Mouse (Mus musculus): ENCODE data around the gene Olfr325. TPM values are rescaled to one million over a fixed set of nuclear protein-coding genes. Genes with fewer than 3 reads are reported as not detected.
A peak's percentile ranks its signal among the peaks of the same experiment; 100 is the strongest.

The Olfr325 gene
- polyA plus RNA-seq, 1 experiment from 2014 or later: not detected

DNA sequence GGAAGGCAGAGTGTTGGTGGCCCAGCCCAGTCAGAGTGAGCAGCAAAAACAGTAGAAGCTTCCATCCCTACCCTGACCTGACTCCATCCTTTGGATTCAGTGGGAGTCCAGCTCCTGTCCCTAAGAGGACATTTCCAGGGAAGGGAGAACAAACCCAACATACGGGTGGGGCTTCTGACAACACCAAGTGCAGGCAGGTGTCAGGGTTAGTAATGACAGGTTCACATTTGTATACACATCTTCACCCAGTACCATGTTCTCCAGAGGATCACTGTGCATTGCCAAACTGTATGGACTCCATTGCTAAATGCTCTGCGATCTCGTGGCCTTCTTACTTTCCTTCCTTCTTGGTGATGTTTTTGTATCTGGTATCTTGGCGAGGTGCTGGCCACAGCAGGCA, 38.4 kb downstream of the Olfr325 start, which contains the start of gene 2210407C18Rik:
Gene 2210407C18Rik, minus strand, starts transcription at position 101 of the 400 bp plus-strand sequence.
- peaks cover 4% of the 10 kb centered on the region; the same call in 1 of the 2 replicates for H3K4me1 ChIP-seq (replicated peaks; ENCODE audit: control insufficient read depth, insufficient read depth, low read length)
- peaks cover 58% of the 10 kb centered on the region for H3K27me3 ChIP-seq (replicated peaks; ENCODE audit: control insufficient read depth, insufficient read depth, low read length)
- no peak for ATAC-seq

GRCm38 (mm10) chr11:58618369-58618768, 40.8 kb downstream of the Olfr325 start:
- Histone ChIP-seq H3K4me1 (replicated peaks; ENCODE audit: control insufficient read depth, insufficient read depth, low read length) (peaks cover 4% of the 10 kb centered on the region; the same call in 1 of the 2 replicates), H3K9ac (ENCODE audit: low read depth, low read length) (no peak overlapping the region), H3K27ac (ENCODE audit: low read depth, low read length) (0 out of 2 replicates have a peak overlapping the region, but pooled peaks have one; percentile 46), H3K4me3 (ENCODE audit: low read depth, low read length) (no peak overlapping the region), H3K27me3 (replicated peaks; ENCODE audit: control insufficient read depth, insufficient read depth, low read length) (peaks cover 53% of the 10 kb centered on the region), H3K36me3 (ENCODE audit: control insufficient read depth, insufficient read depth) (no peaks in the 10 kb centered on the region), H3K9me3 (ENCODE audit: control insufficient read depth) (no peaks in the 10 kb centered on the region), H3K4me2 (replicated peaks; ENCODE audit: low read depth) (peak overlapping the region; percentile 14; the same call in 1 of the 2 replicates)
- ATAC-seq: peak; percentile 85
- no peak for TF ChIP-seq CTCF (IDR thresholded peaks at IDR 0.05; ENCODE audit: low read depth)
- 18% methylated on average over 3 of the region's 3 CpGs for WGBS

More for the DNA sequence above, 38.4 kb downstream of the Olfr325 start, which contains the start of gene 2210407C18Rik:
- H3K36me3 ChIP-seq (ENCODE audit: control insufficient read depth, insufficient read depth): no peaks in the 10 kb centered on the region
- H3K27ac ChIP-seq (ENCODE audit: low read depth, low read length): no peak within 1 kb of the TSS
- TF ChIP-seq CTCF (IDR thresholded peaks at IDR 0.05; ENCODE audit: low read depth): no peak
- H3K4me3 ChIP-seq (ENCODE audit: low read depth, low read length): no peak within 1 kb of the TSS
- no peaks in the 10 kb centered on the region for H3K9me3 ChIP-seq (ENCODE audit: control insufficient read depth)
- H3K9ac ChIP-seq (ENCODE audit: low read depth, low read length): no peak within 1 kb of the TSS
- H3K4me2 ChIP-seq (replicated peaks; ENCODE audit: low read depth): no peak within 1 kb of the TSS
- WGBS: 91% methylated on average over 4 of the region's 4 CpGs

DNA sequence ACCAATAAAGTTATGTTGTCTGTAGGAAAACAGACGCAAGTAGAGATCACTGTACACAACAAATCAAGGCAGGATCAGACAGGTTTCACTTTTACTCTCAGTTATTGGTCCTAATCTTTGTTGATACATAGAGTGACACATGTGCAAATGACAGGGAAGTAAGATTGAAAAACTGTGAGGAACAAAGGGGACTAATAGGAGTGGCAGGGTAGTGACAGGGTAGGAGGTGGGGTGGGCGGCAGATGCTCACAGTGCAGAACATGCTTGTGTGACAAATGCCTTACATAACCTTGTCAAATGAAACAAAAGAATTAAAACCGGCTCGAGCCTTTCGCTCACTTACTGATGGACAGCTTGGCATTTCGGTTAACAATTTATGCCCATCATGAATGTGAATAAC, 41.3 kb downstream of the Olfr325 start:
- H3K27ac ChIP-seq (ENCODE audit: low read depth, low read length): 0 out of 2 replicates have a peak overlapping the region, but pooled peaks have one; percentile 46
- peak; percentile 70 for ATAC-seq
- no peaks in the 10 kb centered on the region for H3K36me3 ChIP-seq (ENCODE audit: control insufficient read depth, insufficient read depth)
- 59% methylated on average over 6 of the region's 6 CpGs for WGBS
- no peak overlapping the region for H3K4me3 ChIP-seq (ENCODE audit: low read depth, low read length)
- no peak overlapping the region for H3K9ac ChIP-seq (ENCODE audit: low read depth, low read length)
- H3K9me3 ChIP-seq (ENCODE audit: control insufficient read depth): no peaks in the 10 kb centered on the region
- H3K4me2 ChIP-seq (replicated peaks; ENCODE audit: low read depth): peak overlapping the region; percentile 14; the same call in 1 of the 2 replicates
- peaks cover 57% of the 10 kb centered on the region for H3K27me3 ChIP-seq (replicated peaks; ENCODE audit: control insufficient read depth, insufficient read depth, low read length)
- peaks cover 4% of the 10 kb centered on the region; the same call in 1 of the 2 replicates for H3K4me1 ChIP-seq (replicated peaks; ENCODE audit: control insufficient read depth, insufficient read depth, low read length)
- TF ChIP-seq CTCF (IDR thresholded peaks at IDR 0.05; ENCODE audit: low read depth): no peak

GRCm38 (mm10) chr11:58626146-58626545, 48.6 kb downstream of the Olfr325 start:
- H3K27ac ChIP-seq (ENCODE audit: low read depth, low read length): no peak overlapping the region
- peaks cover 3% of the 10 kb centered on the region; the same call in 1 of the 2 replicates for H3K4me1 ChIP-seq (replicated peaks; ENCODE audit: control insufficient read depth, insufficient read depth, low read length)
- no peak overlapping the region for H3K9ac ChIP-seq (ENCODE audit: low read depth, low read length)
- WGBS: 49% methylated on average over 4 of the region's 4 CpGs
- no peak overlapping the region for H3K4me3 ChIP-seq (ENCODE audit: low read depth, low read length)
- ATAC-seq: no peak
- H3K27me3 ChIP-seq (replicated peaks; ENCODE audit: control insufficient read depth, insufficient read depth, low read length): peaks cover 59% of the 10 kb centered on the region
- H3K4me2 ChIP-seq (replicated peaks; ENCODE audit: low read depth): no peak overlapping the region
- H3K36me3 ChIP-seq (ENCODE audit: control insufficient read depth, insufficient read depth): no peaks in the 10 kb centered on the region
- H3K9me3 ChIP-seq (ENCODE audit: control insufficient read depth): no peaks in the 10 kb centered on the region
- no peak for TF ChIP-seq CTCF (IDR thresholded peaks at IDR 0.05; ENCODE audit: low read depth)

DNA sequence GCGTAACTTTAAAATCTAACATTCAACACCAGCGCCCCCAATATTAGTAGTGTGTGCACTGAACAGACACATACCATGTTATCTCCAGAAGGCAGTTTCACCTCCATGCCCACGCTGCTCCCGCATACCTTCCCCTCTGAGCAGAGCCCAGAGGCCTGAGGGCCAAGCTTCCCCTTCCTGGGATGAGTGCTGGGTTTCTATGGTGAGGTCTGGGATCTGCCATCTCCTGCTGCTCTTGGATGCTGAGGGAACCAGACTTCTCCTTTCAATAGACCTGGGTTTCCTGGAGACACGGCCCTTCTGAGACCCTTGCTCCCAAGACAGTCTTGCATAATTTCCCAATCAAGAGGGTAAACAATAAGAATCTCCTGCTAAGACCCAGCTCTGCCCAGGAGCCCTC, 52.9 kb downstream of the Olfr325 start, which contains the start of gene Olfr323:
Gene Olfr323, minus strand, starts transcription at position 101 of the 400 bp plus-strand sequence.
- H3K27me3 ChIP-seq (replicated peaks; ENCODE audit: control insufficient read depth, insufficient read depth, low read length): peaks cover 46% of the 10 kb centered on the region; the same call in 1 of the 2 replicates
- no peak for ATAC-seq
- no peaks in the 10 kb centered on the region for H3K36me3 ChIP-seq (ENCODE audit: control insufficient read depth, insufficient read depth)
- H3K4me2 ChIP-seq (replicated peaks; ENCODE audit: low read depth): no peak within 1 kb of the TSS
- H3K9ac ChIP-seq (ENCODE audit: low read depth, low read length): no peak within 1 kb of the TSS
- peaks cover 3% of the 10 kb centered on the region; the same call in 1 of the 2 replicates for H3K4me1 ChIP-seq (replicated peaks; ENCODE audit: control insufficient read depth, insufficient read depth, low read length)
- no peak for TF ChIP-seq CTCF (IDR thresholded peaks at IDR 0.05; ENCODE audit: low read depth)
- H3K4me3 ChIP-seq (ENCODE audit: low read depth, low read length): no peak within 1 kb of the TSS
- no peak within 1 kb of the TSS for H3K27ac ChIP-seq (ENCODE audit: low read depth, low read length)
- WGBS: 60% methylated on average over 5 of the region's 5 CpGs
- no peaks in the 10 kb centered on the region for H3K9me3 ChIP-seq (ENCODE audit: control insufficient read depth)

Other genes starting within 250 kb of the Olfr325 start
- gene Zfp672, start 247.4 kb upstream of the Olfr325 start, polyA plus RNA-seq (2015; fragmentation: Nextera tagmentation; extraction: Ambion mirVana): 32.0 and 33.8 TPM in 2 replicates
- gene Sh3bp5l, start 247.0 kb upstream of the Olfr325 start, polyA plus RNA-seq (2015; fragmentation: Nextera tagmentation; extraction: Ambion mirVana): 13.2 and 14.7 TPM in 2 replicates
- 1,454 and 1,717 TPM in 2 replicates for gene Lypd8, start 198.7 kb upstream of the Olfr325 start, polyA plus RNA-seq (2015; fragmentation: Nextera tagmentation; extraction: Ambion mirVana)
- 0.77 and 4.8 TPM in 2 replicates for gene 1810065E05Rik, start 156.6 kb upstream of the Olfr325 start, polyA plus RNA-seq (2015; fragmentation: Nextera tagmentation; extraction: Ambion mirVana)
- gene Gm12253, start 145.2 kb upstream of the Olfr325 start, polyA plus RNA-seq (2015; fragmentation: Nextera tagmentation; extraction: Ambion mirVana): not detected in 2 replicates
- not detected in 2 replicates for gene Lypd9, start 124.8 kb upstream of the Olfr325 start, polyA plus RNA-seq (2015; fragmentation: Nextera tagmentation; extraction: Ambion mirVana)
- gene Olfr30, start 115.5 kb upstream of the Olfr325 start, polyA plus RNA-seq (2015; fragmentation: Nextera tagmentation; extraction: Ambion mirVana): not detected in 2 replicates
- gene Olfr332, start 85.2 kb upstream of the Olfr325 start, polyA plus RNA-seq (2015; fragmentation: Nextera tagmentation; extraction: Ambion mirVana): not detected in 2 replicates
- not detected in 2 replicates for gene Olfr331, start 75.2 kb upstream of the Olfr325 start, polyA plus RNA-seq (2015; fragmentation: Nextera tagmentation; extraction: Ambion mirVana)
- not detected in 2 replicates for gene Olfr330, start 42.9 kb upstream of the Olfr325 start, polyA plus RNA-seq (2015; fragmentation: Nextera tagmentation; extraction: Ambion mirVana)
- gene Olfr329-ps, start 31.3 kb upstream of the Olfr325 start, polyA plus RNA-seq (2015; fragmentation: Nextera tagmentation; extraction: Ambion mirVana): not detected in 2 replicates
- not detected in 2 replicates for gene Olfr328, start 22.1 kb upstream of the Olfr325 start, polyA plus RNA-seq (2015; fragmentation: Nextera tagmentation; extraction: Ambion mirVana)
- gene Olfr224, start 7.2 kb upstream of the Olfr325 start, polyA plus RNA-seq (2015; fragmentation: Nextera tagmentation; extraction: Ambion mirVana): not detected in 2 replicates
- gene Olfr324, start 17.4 kb downstream of the Olfr325 start, polyA plus RNA-seq (2015; fragmentation: Nextera tagmentation; extraction: Ambion mirVana): not detected in 2 replicates
- gene 2210407C18Rik, start 38.3 kb downstream of the Olfr325 start, polyA plus RNA-seq (2015; fragmentation: Nextera tagmentation; extraction: Ambion mirVana): 24.5 and 49.3 TPM in 2 replicates
- gene Olfr323, start 52.8 kb downstream of the Olfr325 start, polyA plus RNA-seq (2015; fragmentation: Nextera tagmentation; extraction: Ambion mirVana): not detected in 2 replicates
- not detected in 2 replicates for gene Trim58, start 62.7 kb downstream of the Olfr325 start, polyA plus RNA-seq (2015; fragmentation: Nextera tagmentation; extraction: Ambion mirVana)
- not detected in 2 replicates for gene Olfr322, start 81.1 kb downstream of the Olfr325 start, polyA plus RNA-seq (2015; fragmentation: Nextera tagmentation; extraction: Ambion mirVana)
- gene Olfr320, start 103.4 kb downstream of the Olfr325 start, polyA plus RNA-seq (2015; fragmentation: Nextera tagmentation; extraction: Ambion mirVana): not detected in 2 replicates
- gene Olfr319, start 121.4 kb downstream of the Olfr325 start, polyA plus RNA-seq (2015; fragmentation: Nextera tagmentation; extraction: Ambion mirVana): not detected in 2 replicates
- not detected in 2 replicates for gene Olfr318, start 146.3 kb downstream of the Olfr325 start, polyA plus RNA-seq (2015; fragmentation: Nextera tagmentation; extraction: Ambion mirVana)
- not detected in 2 replicates for gene Olfr317, start 161.5 kb downstream of the Olfr325 start, polyA plus RNA-seq (2015; fragmentation: Nextera tagmentation; extraction: Ambion mirVana)
- gene Olfr316, start 175.0 kb downstream of the Olfr325 start, polyA plus RNA-seq (2015; fragmentation: Nextera tagmentation; extraction: Ambion mirVana): not detected in 2 replicates
- not detected in 2 replicates for gene Olfr315, start 195.5 kb downstream of the Olfr325 start, polyA plus RNA-seq (2015; fragmentation: Nextera tagmentation; extraction: Ambion mirVana)
- not detected in 2 replicates for gene Olfr314, start 205.2 kb downstream of the Olfr325 start, polyA plus RNA-seq (2015; fragmentation: Nextera tagmentation; extraction: Ambion mirVana)
- gene Fam183b, start 224.2 kb downstream of the Olfr325 start, polyA plus RNA-seq (2015; fragmentation: Nextera tagmentation; extraction: Ambion mirVana): 1.9 and 4.1 TPM in 2 replicates
- not detected in 2 replicates for gene Olfr313, start 237.3 kb downstream of the Olfr325 start, polyA plus RNA-seq (2015; fragmentation: Nextera tagmentation; extraction: Ambion mirVana)